Mouse (Mus musculus): ENCODE results near the gene Swap70. TPM values are rescaled to one million over a fixed set of nuclear protein-coding genes. Genes with fewer than 3 reads are reported as not detected.

Gene Swap70
- polyA plus RNA-seq, 1 experiment from 2014 or later = 22.7 TPM

DNA sequence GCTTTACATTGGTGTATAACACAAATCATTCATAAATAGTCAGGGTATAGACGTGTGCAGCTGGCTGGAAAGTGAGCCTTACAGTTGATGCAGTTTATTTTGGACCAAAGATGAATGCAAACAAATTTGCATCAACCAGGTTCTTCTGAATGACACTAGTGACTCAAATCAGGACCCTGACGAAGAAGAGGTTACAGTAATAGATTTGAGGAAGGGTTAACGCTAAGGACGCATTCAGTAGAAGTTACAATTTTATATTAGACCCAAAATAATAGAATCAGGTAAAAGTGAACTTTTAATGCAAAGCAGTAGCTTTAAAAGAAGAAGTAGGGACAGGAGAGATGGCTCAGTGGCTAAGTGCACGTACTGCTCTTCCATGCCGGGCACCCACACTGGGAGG is 19.6 kb upstream of the Swap70 start:
- DNase-seq (ENCODE audit: low spot score) = no peak
- no peaks in the 10 kb centered on the region for H3K27me3 ChIP-seq (ENCODE audit: control insufficient read depth, insufficient read depth, low read length)
- 93% methylated on average over 6 of the region's 6 CpGs for WGBS

DNA sequence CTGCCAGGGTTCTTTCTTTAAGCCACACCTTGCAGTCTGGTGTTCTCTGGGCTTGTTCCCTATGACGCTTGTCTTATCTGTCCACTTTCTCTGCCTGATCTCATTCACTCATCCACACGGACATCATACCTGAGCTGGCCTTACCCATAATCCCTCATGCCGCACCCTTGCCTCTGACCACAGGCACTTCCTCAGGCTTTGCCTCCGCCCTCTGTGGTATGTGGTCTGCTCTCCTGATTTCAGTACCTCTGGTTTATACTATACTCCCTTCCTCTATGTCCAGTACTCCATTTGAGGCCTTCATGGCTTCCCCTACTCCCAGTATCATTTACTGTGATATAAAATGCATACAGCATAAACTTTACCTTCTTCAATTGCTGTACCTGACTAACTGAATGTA is 17.3 kb upstream of the Swap70 start:
- WGBS = 89% methylated on average over 4 of the region's 4 CpGs
- no peak for ATAC-seq (replicated peaks; ENCODE audit: insufficient number of reproducible peaks, low FRiP score, low TSS enrichment, low read depth)

More for the DNA sequence above, 19.6 kb upstream of the Swap70 start:
- H3K36me3 ChIP-seq (replicated peaks; ENCODE audit: control insufficient read depth, insufficient read depth, low read depth, low read length) = no peaks in the 10 kb centered on the region
- no peak overlapping the region for H3K4me3 ChIP-seq (ENCODE audit: low read depth, low read length)
- H3K4me1 ChIP-seq (ENCODE audit: control insufficient read depth, insufficient read depth, low read length) = no peaks in the 10 kb centered on the region
- H3K27ac ChIP-seq (replicated peaks; ENCODE audit: low read depth, low read length) = no peak overlapping the region
- no peak overlapping the region for H3K9ac ChIP-seq (replicated peaks; ENCODE audit: low read length)
- H3K4me2 ChIP-seq (ENCODE audit: low read depth, low read length) = no peak overlapping the region
- no peaks in the 10 kb centered on the region for H3K9me3 ChIP-seq (replicated peaks; ENCODE audit: control insufficient read depth, low read length)
- ATAC-seq (replicated peaks; ENCODE audit: insufficient number of reproducible peaks, low FRiP score, low TSS enrichment, low read depth) = no peak

DNA sequence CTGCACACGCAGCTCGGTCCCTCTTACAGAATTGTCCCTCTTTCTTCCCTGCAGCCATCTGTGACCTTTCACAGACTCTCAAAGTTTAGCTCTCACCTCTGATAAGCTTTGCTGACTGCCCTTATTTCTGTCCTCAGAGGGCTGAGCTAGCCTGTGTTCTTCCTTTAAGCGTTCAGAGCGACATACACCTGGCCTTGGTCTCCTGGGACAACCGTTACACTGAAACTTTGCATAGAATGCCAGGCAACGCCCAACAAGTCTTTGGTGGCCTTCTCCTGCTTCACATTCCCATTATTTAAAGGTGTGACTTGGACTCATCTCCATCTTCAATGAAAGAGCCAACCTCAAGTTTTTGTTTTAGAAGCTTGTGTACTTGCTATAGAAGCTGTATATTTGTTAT is 13.2 kb upstream of the Swap70 start:
- H3K4me2 ChIP-seq (ENCODE audit: low read depth, low read length) = no peak overlapping the region
- no peaks in the 10 kb centered on the region for H3K9me3 ChIP-seq (replicated peaks; ENCODE audit: control insufficient read depth, low read length)
- no peak overlapping the region for H3K27ac ChIP-seq (replicated peaks; ENCODE audit: low read depth, low read length)
- ATAC-seq (replicated peaks; ENCODE audit: insufficient number of reproducible peaks, low FRiP score, low TSS enrichment, low read depth) (no peak), DNase-seq (ENCODE audit: low spot score) (no peak)
- no peak overlapping the region for H3K4me3 ChIP-seq (ENCODE audit: low read depth, low read length)
- H3K27me3 ChIP-seq (ENCODE audit: control insufficient read depth, insufficient read depth, low read length) = no peaks in the 10 kb centered on the region
- H3K9ac ChIP-seq (replicated peaks; ENCODE audit: low read length) = no peak overlapping the region
- no peaks in the 10 kb centered on the region for H3K4me1 ChIP-seq (ENCODE audit: control insufficient read depth, insufficient read depth, low read length)
- no peaks in the 10 kb centered on the region for H3K36me3 ChIP-seq (replicated peaks; ENCODE audit: control insufficient read depth, insufficient read depth, low read depth, low read length)
- 85% methylated on average over 6 of the region's 6 CpGs for WGBS

More for the DNA sequence above, 17.3 kb upstream of the Swap70 start:
- H3K4me1 ChIP-seq (ENCODE audit: control insufficient read depth, insufficient read depth, low read length) = no peaks in the 10 kb centered on the region
- no peaks in the 10 kb centered on the region for H3K36me3 ChIP-seq (replicated peaks; ENCODE audit: control insufficient read depth, insufficient read depth, low read depth, low read length)
- H3K27ac ChIP-seq (replicated peaks; ENCODE audit: low read depth, low read length) = no peak overlapping the region
- H3K9ac ChIP-seq (replicated peaks; ENCODE audit: low read length) = no peak overlapping the region
- H3K27me3 ChIP-seq (ENCODE audit: control insufficient read depth, insufficient read depth, low read length) = no peaks in the 10 kb centered on the region
- DNase-seq (ENCODE audit: low spot score) = no peak
- H3K4me3 ChIP-seq (ENCODE audit: low read depth, low read length) = no peak overlapping the region
- H3K4me2 ChIP-seq (ENCODE audit: low read depth, low read length) = no peak overlapping the region
- no peaks in the 10 kb centered on the region for H3K9me3 ChIP-seq (replicated peaks; ENCODE audit: control insufficient read depth, low read length)

DNA sequence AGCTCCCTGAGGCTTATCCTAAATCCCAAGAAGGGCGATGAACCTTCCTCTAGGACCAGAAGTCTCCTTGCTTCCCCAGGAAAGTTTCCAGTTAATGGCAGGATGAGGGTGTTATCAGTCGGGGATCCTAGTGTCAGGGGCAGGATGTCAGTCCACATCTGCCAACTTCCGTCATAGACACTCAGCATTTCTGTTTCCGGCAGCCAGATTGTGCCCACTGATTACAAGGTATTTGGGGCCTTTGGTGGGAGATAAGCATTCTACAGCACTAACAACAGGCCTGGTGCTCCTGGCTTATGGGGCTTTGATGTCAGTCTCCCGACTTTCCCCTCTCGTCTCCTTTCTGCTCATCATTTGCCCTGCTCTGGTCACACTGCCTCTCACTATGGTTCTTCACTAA is 12.1 kb upstream of the Swap70 start:
- Histone ChIP-seq H3K36me3 (replicated peaks; ENCODE audit: control insufficient read depth, insufficient read depth, low read depth, low read length) (no peaks in the 10 kb centered on the region), H3K9ac (replicated peaks; ENCODE audit: low read length) (no peak overlapping the region), H3K4me2 (ENCODE audit: low read depth, low read length) (no peak overlapping the region), H3K27ac (replicated peaks; ENCODE audit: low read depth, low read length) (no peak overlapping the region), H3K9me3 (replicated peaks; ENCODE audit: control insufficient read depth, low read length) (no peaks in the 10 kb centered on the region), H3K4me3 (ENCODE audit: low read depth, low read length) (no peak overlapping the region), H3K4me1 (ENCODE audit: control insufficient read depth, insufficient read depth, low read length) (no peaks in the 10 kb centered on the region), H3K27me3 (ENCODE audit: control insufficient read depth, insufficient read depth, low read length) (no peaks in the 10 kb centered on the region)
- ATAC-seq (replicated peaks; ENCODE audit: insufficient number of reproducible peaks, low FRiP score, low TSS enrichment, low read depth) = no peak
- 90% methylated on average over 6 of the region's 6 CpGs for WGBS
- DNase-seq (ENCODE audit: low spot score) = no peak

DNA sequence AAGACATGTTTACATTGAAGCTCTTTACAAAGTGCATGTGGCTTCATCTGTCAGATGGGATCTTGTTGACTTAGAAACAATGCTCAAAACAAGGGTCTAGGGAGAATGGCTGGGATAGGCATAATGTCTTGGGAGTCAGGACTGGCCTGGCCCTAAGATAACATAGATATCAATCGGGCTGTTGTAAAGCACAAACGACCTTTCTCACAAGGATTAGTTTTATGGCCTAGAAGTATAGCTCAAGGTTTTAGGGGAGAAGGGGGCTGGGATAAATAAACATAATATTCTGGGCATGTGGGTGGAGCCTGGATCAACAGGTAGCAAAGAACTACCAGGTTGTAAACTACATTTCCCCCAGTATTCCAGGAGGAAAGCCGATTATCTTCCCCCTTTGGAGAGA is 10.5 kb upstream of the Swap70 start:
- no peak for DNase-seq (ENCODE audit: low spot score)
- no peaks in the 10 kb centered on the region for H3K27me3 ChIP-seq (ENCODE audit: control insufficient read depth, insufficient read depth, low read length)
- no peak overlapping the region for H3K4me3 ChIP-seq (ENCODE audit: low read depth, low read length)
- H3K4me1 ChIP-seq (ENCODE audit: control insufficient read depth, insufficient read depth, low read length) = no peaks in the 10 kb centered on the region
- H3K27ac ChIP-seq (replicated peaks; ENCODE audit: low read depth, low read length) = no peak overlapping the region
- no peaks in the 10 kb centered on the region for H3K36me3 ChIP-seq (replicated peaks; ENCODE audit: control insufficient read depth, insufficient read depth, low read depth, low read length)
- H3K4me2 ChIP-seq (ENCODE audit: low read depth, low read length) = no peak overlapping the region
- H3K9ac ChIP-seq (replicated peaks; ENCODE audit: low read length) = no peak overlapping the region
- 81% methylated on average over 3 of the region's 3 CpGs for WGBS
- no peaks in the 10 kb centered on the region for H3K9me3 ChIP-seq (replicated peaks; ENCODE audit: control insufficient read depth, low read length)
- no peak for ATAC-seq (replicated peaks; ENCODE audit: insufficient number of reproducible peaks, low FRiP score, low TSS enrichment, low read depth)

DNA sequence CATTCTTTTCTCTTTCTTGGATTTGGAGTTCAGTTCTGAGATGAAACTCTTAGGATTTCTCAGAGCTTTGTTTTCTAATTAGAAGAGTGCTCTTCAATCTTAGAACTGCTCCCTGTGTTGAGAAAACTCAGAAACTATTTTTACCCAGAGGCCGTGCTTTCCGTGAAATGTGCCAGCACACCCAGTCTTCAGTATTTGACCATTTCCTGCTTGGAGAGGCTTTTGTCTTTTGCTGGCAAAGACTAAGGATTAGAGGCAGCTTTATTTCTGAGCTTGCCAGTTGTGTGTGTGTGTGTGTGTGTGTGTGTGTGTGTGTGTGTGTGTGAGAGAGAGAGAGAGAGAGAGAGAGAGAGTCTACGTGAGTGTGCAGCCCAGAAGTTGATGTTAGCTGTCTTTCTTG is 6.6 kb upstream of the Swap70 start:
- no peak overlapping the region for H3K27ac ChIP-seq (replicated peaks; ENCODE audit: low read depth, low read length)
- no peaks in the 10 kb centered on the region for H3K27me3 ChIP-seq (ENCODE audit: control insufficient read depth, insufficient read depth, low read length)
- ATAC-seq (replicated peaks; ENCODE audit: insufficient number of reproducible peaks, low FRiP score, low TSS enrichment, low read depth) = no peak
- H3K9me3 ChIP-seq (replicated peaks; ENCODE audit: control insufficient read depth, low read length) = no peaks in the 10 kb centered on the region
- WGBS = 81% methylated on average over 3 of the region's 3 CpGs
- H3K4me2 ChIP-seq (ENCODE audit: low read depth, low read length) = no peak overlapping the region
- H3K4me3 ChIP-seq (ENCODE audit: low read depth, low read length) = no peak overlapping the region
- no peaks in the 10 kb centered on the region for H3K4me1 ChIP-seq (ENCODE audit: control insufficient read depth, insufficient read depth, low read length)
- no peaks in the 10 kb centered on the region for H3K36me3 ChIP-seq (replicated peaks; ENCODE audit: control insufficient read depth, insufficient read depth, low read depth, low read length)
- no peak overlapping the region for H3K9ac ChIP-seq (replicated peaks; ENCODE audit: low read length)
- DNase-seq (ENCODE audit: low spot score) = no peak

DNA sequence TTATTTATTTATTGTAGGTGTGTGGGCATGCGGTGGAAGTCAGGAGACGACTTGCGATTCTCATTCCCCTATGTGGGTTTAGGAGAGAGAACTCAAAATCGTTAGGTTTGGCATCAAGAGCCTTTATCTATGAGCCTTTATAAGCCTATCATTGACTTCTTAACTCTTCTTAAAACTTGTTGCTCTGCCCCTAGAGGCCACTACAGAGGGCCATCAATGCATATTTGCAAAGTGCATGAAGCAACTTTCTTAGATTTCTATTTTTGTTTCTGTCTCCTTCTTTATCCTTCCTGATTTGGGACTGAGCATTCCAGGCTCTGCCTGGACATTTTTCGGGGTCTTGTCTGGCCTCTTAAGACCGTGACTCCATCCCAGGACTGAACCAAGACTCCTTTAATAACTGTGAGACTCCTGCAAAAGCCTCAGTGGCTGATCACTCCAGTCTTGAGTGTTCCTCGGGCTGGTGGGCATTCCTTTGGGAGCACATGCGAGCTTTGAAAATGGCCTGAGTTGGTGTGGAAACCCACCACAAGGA is 393 bp upstream of the Swap70 start:
- no peak; the same call in 1 of the 2 replicates for ATAC-seq (replicated peaks; ENCODE audit: insufficient number of reproducible peaks, low FRiP score, low TSS enrichment, low read depth)

DNA sequence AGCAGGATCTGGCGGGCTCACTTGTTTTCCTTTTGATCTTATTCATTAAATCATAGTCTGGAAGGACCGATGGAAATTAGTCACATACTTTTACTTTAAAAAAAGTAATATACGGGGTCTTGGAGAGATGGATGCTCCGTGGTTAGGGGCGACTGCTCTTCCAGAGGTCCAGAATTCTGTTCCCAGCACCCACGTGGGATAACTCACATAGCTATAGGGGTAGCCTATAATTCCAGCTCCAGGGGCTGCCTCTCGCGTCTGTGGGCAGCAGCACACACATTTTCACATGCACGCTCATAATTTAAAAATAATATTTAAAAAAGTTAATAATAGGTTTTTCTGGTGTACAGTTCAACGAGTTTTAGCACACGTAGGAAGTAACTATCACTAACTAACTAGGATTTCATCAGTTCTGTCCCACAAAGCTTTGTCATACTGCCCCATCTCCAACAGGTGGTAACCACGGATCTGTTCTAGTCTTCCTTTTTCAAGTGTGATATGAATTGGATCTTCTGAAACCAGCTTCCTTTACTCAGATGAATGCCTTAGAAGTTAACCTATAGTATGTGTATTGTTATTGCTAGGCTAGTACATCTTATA is 1.2 kb downstream of the Swap70 start:
- whole genome bisulfite sequencing = 20% methylated on average over 12 of the region's 12 CpGs
- Histone ChIP-seq H3K27me3 (ENCODE audit: control insufficient read depth, insufficient read depth, low read length) (no peaks in the 10 kb centered on the region), H3K9me3 (replicated peaks; ENCODE audit: control insufficient read depth, low read length) (no peaks in the 10 kb centered on the region), H3K4me1 (ENCODE audit: control insufficient read depth, insufficient read depth, low read length) (no peaks in the 10 kb centered on the region), H3K36me3 (replicated peaks; ENCODE audit: control insufficient read depth, insufficient read depth, low read depth, low read length) (no peaks in the 10 kb centered on the region), H3K4me3 (ENCODE audit: low read depth, low read length) (peak overlapping the region; percentile 84), H3K9ac (replicated peaks; ENCODE audit: low read length) (no peak overlapping the region; the same call in 1 of the 2 replicates), H3K27ac (replicated peaks; ENCODE audit: low read depth, low read length) (no peak overlapping the region), H3K4me2 (ENCODE audit: low read depth, low read length) (peak overlapping the region; percentile 73)
- ATAC-seq (replicated peaks; ENCODE audit: insufficient number of reproducible peaks, low FRiP score, low TSS enrichment, low read depth) (no peak), DNase-seq (ENCODE audit: low spot score) (peak; percentile 47)

More for the DNA sequence above, 393 bp upstream of the Swap70 start:
- H3K36me3 ChIP-seq (replicated peaks; ENCODE audit: control insufficient read depth, insufficient read depth, low read depth, low read length) = no peaks in the 10 kb centered on the region
- peak; percentile 39 for DNase-seq (ENCODE audit: low spot score)
- H3K4me1 ChIP-seq (ENCODE audit: control insufficient read depth, insufficient read depth, low read length) = no peaks in the 10 kb centered on the region
- H3K9me3 ChIP-seq (replicated peaks; ENCODE audit: control insufficient read depth, low read length) = no peaks in the 10 kb centered on the region
- no peaks in the 10 kb centered on the region for H3K27me3 ChIP-seq (ENCODE audit: control insufficient read depth, insufficient read depth, low read length)
- 0 out of 2 replicates have a peak overlapping the region, but pooled peaks have one; percentile 80 for H3K27ac ChIP-seq (replicated peaks; ENCODE audit: low read depth, low read length)
- peak overlapping the region; percentile 84 for H3K4me3 ChIP-seq (ENCODE audit: low read depth, low read length)
- H3K4me2 ChIP-seq (ENCODE audit: low read depth, low read length) = peak overlapping the region; percentile 73
- peak overlapping the region; percentile 91 for H3K9ac ChIP-seq (replicated peaks; ENCODE audit: low read length)
- WGBS = 14% methylated on average over 8 of the region's 8 CpGs

All from embryonic facial prominence, embryonic 11.5 days (tissue).